Mouse (Mus musculus) forebrain, embryonic 13.5 days (tissue): Measurements from ENCODE around the gene Vps50. TPM values are rescaled to one million over a fixed set of nuclear protein-coding genes. Genes with fewer than 3 reads are reported as not detected.
"Not testable (repeated sequence)": the region's sequence is repeated elsewhere in the genome, so short reads cannot be mapped to it uniquely, and the experiment has no call there.

Source experiments
- ATAC-seq: fragments of 200-750 bp; cut with Nextera tagmentation; 2 replicates; pipeline ENCODE4 v1.8.0; 2017
- H3K27ac ChIP-seq: fragments of 300-500 bp; sonication (generic); 2 replicates; pipeline ENCODE4 v1.5.1; 2015; ENCODE audit warnings: inconsistent platforms, mild to moderate bottlenecking, moderate library complexity
- H3K27me3 ChIP-seq: fragments of 300-500 bp; sonication (generic); 2 replicates; pipeline ENCODE4 v1.6.1; 2015; ENCODE audit warnings: mild to moderate bottlenecking, inconsistent platforms
- H3K36me3 ChIP-seq: fragments of 300-500 bp; sonication (generic); 2 replicates; pipeline ENCODE4 v1.6.1; 2015; ENCODE audit warnings: mild to moderate bottlenecking, inconsistent platforms; ENCODE audit not compliant: poor library complexity, severe bottlenecking
- H3K4me1 ChIP-seq: fragments of 300-500 bp; sonication (generic); 2 replicates; pipeline ENCODE4 v1.6.1; 2015; ENCODE audit warnings: inconsistent platforms
- H3K4me2 ChIP-seq: fragments of 300-500 bp; sonication (generic); 2 replicates; pipeline ENCODE4 v1.6.1; 2015; ENCODE audit warnings: inconsistent platforms, mild to moderate bottlenecking, moderate library complexity
- H3K4me3 ChIP-seq: fragments of 300-500 bp; sonication (generic); 2 replicates; pipeline ENCODE4 v1.5.1; 2015; ENCODE audit warnings: mild to moderate bottlenecking, inconsistent platforms
- H3K9ac ChIP-seq: fragments of 300-500 bp; sonication (generic); 2 replicates; pipeline ENCODE4 v1.6.1; 2015; ENCODE audit warnings: mild to moderate bottlenecking, inconsistent platforms
- H3K9me3 ChIP-seq: fragments of 300-500 bp; sonication (generic); replicated peaks from 2 replicates; pipeline ENCODE4 v1.6.1; 2016; ENCODE audit warnings: inconsistent platforms
- WGBS: fragments of 180-500 bp; shearing (Covaris S2); methylation state at CpG from one replicate; pipeline ENCODE4 v1.1.7; 2015; 5-methylcytosine and 5-hydroxymethylcytosine counted together
- polyA plus RNA-seq: library from polyadenylated mRNA; unstranded; fragments of >200 nt; fragmentation: Nextera tagmentation; extraction: Ambion mirVana; gene quantifications from 2 replicates; pipeline ENCODE4 v1.2.1, GENCODE M21; 2015

Vps50 gene
- polyA plus RNA-seq, 1 experiment from 2014 or later: 48.5 TPM

GRCm38 (mm10) chr6:3573787-3574186, 75.6 kb downstream of the Vps50 start:
- Histone ChIP-seq H3K9ac (no peak overlapping the region), H3K36me3 (peaks cover 19% of the 10 kb centered on the region; the same call in 1 of the 2 replicates), H3K9me3 (no peaks in the 10 kb centered on the region), H3K27me3 (no peaks in the 10 kb centered on the region), H3K4me1 (no peaks in the 10 kb centered on the region), H3K4me2 (no peak overlapping the region), H3K4me3 (no peak overlapping the region), H3K27ac (no peak overlapping the region)
- ATAC-seq: no peak
- 92% methylated on average over 8 of the region's 8 CpGs for WGBS

GRCm38 (mm10) chr6:3585402-3585801, 87.2 kb downstream of the Vps50 start:
- Histone ChIP-seq H3K4me3 (no peak overlapping the region), H3K36me3 (0 out of 2 replicates have a peak, but pooled peaks cover 10% of the 10 kb centered on the region), H3K27ac (no peak overlapping the region), H3K4me1 (no peaks in the 10 kb centered on the region), H3K9me3 (no peaks in the 10 kb centered on the region), H3K9ac (no peak overlapping the region), H3K4me2 (no peak overlapping the region), H3K27me3 (no peaks in the 10 kb centered on the region)
- WGBS: 92% methylated on average over 1 of the region's 1 CpGs
- ATAC-seq: no peak

DNA sequence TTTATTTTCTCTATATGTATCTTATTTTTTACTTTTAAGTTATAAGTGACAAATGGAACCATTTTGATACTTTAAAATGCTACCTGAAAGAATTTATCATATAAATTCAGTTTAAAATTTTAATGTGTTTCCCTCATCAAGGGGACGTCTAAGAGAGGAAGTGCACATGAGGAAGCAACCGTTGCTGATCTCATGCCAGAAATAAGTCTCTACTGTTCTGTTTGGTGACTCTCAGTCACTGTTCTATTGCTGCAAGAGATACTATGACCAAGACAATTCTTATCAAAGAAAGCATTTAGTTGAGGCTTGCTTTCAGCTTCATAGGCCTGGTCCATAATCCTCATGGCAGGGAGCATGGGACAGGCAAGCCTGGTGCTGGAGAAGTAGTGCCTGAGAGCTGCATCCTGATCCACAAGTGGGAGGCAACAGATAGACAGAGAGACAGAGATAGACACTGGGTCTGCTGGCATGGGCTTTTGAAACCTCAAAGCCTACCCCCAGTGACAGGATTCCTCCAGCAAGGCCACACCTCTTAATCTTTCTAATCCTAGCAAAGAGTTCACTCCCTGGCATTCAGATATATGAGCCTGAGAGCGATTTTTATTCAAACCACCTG, 92.2 kb downstream of the Vps50 start:
- Histone ChIP-seq H3K9ac (no peak overlapping the region), H3K36me3 (peaks cover 17% of the 10 kb centered on the region), H3K4me3 (no peak overlapping the region), H3K4me1 (no peaks in the 10 kb centered on the region), H3K27me3 (no peaks in the 10 kb centered on the region), H3K9me3 (no peaks in the 10 kb centered on the region), H3K4me2 (no peak overlapping the region), H3K27ac (no peak overlapping the region)
- no peak for ATAC-seq
- 90% methylated on average over 3 of the region's 3 CpGs for WGBS

DNA sequence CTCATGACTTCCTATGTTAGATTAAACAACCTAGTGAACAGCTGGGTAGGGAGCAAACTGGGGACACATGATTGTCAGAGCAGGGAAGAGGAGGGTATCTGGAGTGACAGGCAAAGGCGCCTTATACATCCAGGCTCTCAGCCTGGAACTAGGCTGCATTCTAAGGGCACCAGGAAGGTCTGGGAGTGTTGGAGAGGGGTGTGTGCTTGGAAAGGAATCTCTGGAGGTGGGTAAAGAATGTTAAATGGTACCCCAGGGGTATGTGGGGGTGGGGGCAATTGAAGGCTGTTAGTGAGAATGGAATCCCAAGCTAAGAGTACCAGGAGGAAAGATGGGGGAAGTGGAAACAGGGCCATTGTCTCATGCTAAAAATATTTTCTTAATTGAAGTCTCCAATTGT, 96.1 kb downstream of the Vps50 start:
- H3K27me3 ChIP-seq: no peaks in the 10 kb centered on the region
- no peak overlapping the region for H3K27ac ChIP-seq
- H3K9me3 ChIP-seq: no peaks in the 10 kb centered on the region
- peaks cover 15% of the 10 kb centered on the region for H3K36me3 ChIP-seq
- H3K4me2 ChIP-seq: no peak overlapping the region
- H3K4me1 ChIP-seq: no peaks in the 10 kb centered on the region
- WGBS: 92% methylated on average over 1 of the region's 1 CpGs
- ATAC-seq: no peak
- no peak overlapping the region for H3K9ac ChIP-seq
- H3K4me3 ChIP-seq: no peak overlapping the region

- Histone ChIP-seq H3K4me1 (no peaks in the 10 kb centered on the region), H3K4me2 (no peak overlapping the region), H3K27ac (no peak overlapping the region), H3K27me3 (no peaks in the 10 kb centered on the region), H3K36me3 (no peaks in the 10 kb centered on the region), H3K9me3 (no peaks in the 10 kb centered on the region), H3K4me3 (no peak overlapping the region), H3K9ac (no peak overlapping the region)
- 92% methylated on average over 2 of the region's 2 CpGs for WGBS
- ATAC-seq: no peak
These were observed 114.6 kb downstream of the Vps50 start for GRCm38 (mm10) chr6:3612827-3613226.

DNA sequence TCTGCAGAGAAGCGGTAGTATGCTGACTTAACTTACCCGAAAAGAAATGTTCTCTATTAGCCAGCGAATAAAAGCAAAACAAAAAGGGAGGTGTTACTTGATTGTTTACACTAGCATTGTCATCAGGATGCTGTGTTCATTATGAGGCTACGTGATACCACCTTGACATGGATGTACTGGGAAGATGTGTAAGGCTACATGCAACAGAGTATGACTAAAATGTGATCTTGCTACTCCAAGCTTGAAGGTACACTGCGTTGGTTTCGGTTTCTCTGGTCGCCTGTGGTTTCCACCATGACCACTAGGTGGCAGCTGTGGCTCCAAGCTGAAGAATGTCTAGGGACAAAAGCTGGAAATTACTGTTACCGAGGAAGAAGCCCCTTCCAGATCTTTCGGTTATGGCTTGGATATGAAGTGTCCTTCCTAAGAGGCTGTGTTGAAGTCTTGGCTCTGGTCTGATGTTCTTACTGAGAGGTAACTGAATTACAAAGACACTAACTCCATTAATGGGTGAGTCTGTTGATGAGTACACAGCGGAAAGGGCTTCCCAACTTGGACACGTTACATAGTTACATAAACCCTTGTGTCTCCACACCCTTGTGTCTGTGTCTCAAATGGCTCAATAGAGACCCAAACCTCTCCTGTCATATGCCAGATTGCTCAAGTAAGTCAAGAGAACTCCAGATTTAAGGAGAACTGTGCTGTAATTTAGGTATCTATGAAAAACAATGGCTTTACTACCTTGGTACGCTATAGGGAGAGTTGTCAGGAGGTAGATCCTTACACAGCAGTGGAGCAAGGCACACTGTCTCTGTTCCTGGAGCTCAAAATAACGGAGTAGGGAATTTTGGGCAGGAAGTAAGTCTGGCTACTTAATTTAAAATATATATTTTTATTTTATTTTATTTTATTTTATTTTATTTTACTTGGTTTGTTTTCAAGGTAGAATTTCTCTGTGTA, 122.5 kb downstream of the Vps50 start:
- peak overlapping the region; percentile 27 for H3K4me2 ChIP-seq
- WGBS: 63% methylated on average over 11 of the region's 13 CpGs
- H3K36me3 ChIP-seq, H3K9ac ChIP-seq, H3K27ac ChIP-seq, H3K4me3 ChIP-seq, H3K27me3 ChIP-seq, H3K4me1 ChIP-seq, H3K9me3 ChIP-seq: not testable (repeated sequence)
- ATAC-seq: peak; percentile 83

Other genes starting within 250 kb of the Vps50 start
- 0.43 and 0.58 TPM in 2 replicates for gene Samd9l, start 98.8 kb upstream of the Vps50 start, polyA plus RNA-seq
- gene Hepacam2, start 84 bp upstream of the Vps50 start, polyA plus RNA-seq: 1.1 and 1.9 TPM in 2 replicates